Mouse (Mus musculus) cerebellum, adult (tissue): ENCODE results near the gene Timm9.
"Not testable (repeated sequence)": the region's sequence is repeated elsewhere in the genome, so short reads cannot be mapped to it uniquely, and the experiment has no call there.

Experiments
- ATAC-seq: cut with Nextera tagmentation; 2 replicates; pipeline ENCODE4 v1.9.2; 2017; ENCODE audit warnings: mild to moderate bottlenecking, moderate library complexity, mixed read lengths; ENCODE audit not compliant: insufficient number of reproducible peaks, low FRiP score, low TSS enrichment

Timm9 gene

GRCm38 (mm10) chr12:71111331-71111730 lies 25.2 kb downstream of the Timm9 start, which contains the start of gene Tomm20l:
TSS of gene Tomm20l (plus strand) at chr12:71111428.
- peak; percentile 10; the same call in 1 of the 2 replicates for ATAC-seq

GRCm38 (mm10) chr12:71107216-71107771 lies 29.2 kb downstream of the Timm9 start:
- ATAC-seq: no peak

GRCm38 (mm10) chr12:71104275-71104674 lies 32.2 kb downstream of the Timm9 start:
- not testable (repeated sequence) for ATAC-seq

- no peak for ATAC-seq
Measured at GRCm38 (mm10) chr12:71086331-71086730, 50.2 kb downstream of the Timm9 start.
